Comparison of ENCODE assay signal across 18 mouse cellular contexts in the genomic region with DNA sequence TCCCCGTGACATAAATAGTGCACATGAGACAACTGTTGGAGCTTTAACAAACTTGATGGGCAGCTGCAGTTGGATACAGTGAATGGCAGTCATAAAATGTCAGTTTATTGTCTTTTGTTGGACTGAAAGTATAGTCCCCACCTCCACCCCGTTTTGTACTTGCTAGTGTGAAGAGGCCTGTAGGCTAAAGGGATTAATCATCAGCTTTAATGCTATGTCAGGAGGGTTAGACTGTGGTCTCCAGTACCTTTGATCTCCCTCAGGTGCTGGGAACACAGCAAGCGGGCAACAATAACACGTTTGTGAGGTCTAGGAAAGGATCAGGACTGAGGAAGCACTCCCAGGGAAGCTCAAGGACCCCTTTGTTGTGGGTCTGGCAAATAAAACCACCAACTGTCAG.
DNase-seq lines count a peak whose midpoint lies in the region; ATAC-seq and TF ChIP-seq lines count a peak whose summit lies in the region.
"Had no signal": no experiment of that assay in that cellular context is flagged by ENCODE, and none has a peak within 500 bp of the region (broad histone marks: within the 10 kb centered on the region; RNA-seq: fewer than 3 reads in every experiment).

No protein-coding gene starts in this region.

- no peaks in the 10 kb centered on the region for H3K9me3 ChIP-seq in hindbrain, embryonic 10.5 days
- no peaks in the 10 kb centered on the region for H3K9me3 ChIP-seq in hindbrain, postnatal 0 days (ENCODE audit: low read length)
- H3K9me3 ChIP-seq in midbrain, embryonic 13.5 days: no peaks in the 10 kb centered on the region
- no peaks in the 10 kb centered on the region for H3K9me3 ChIP-seq in midbrain, postnatal 0 days (ENCODE audit: low read length)
- no peaks in the 10 kb centered on the region for H3K9me3 ChIP-seq in kidney, embryonic 16.5 days (ENCODE audit: low read length)
- no peaks in the 10 kb centered on the region for H3K9me3 ChIP-seq in limb, embryonic 13.5 days
- H3K9me3 ChIP-seq: heart, embryonic 13.5 days; megakaryocyte, embryonic 14.5 days had no signal

- no peak for ATAC-seq in hindbrain, postnatal 0 days
- ATAC-seq in midbrain, embryonic 13.5 days: peak; percentile 45; the same call in 1 of the 2 replicates
- no peak for ATAC-seq in midbrain, postnatal 0 days (ENCODE audit: low FRiP score)
- ATAC-seq in kidney, embryonic 16.5 days (ENCODE audit: low FRiP score, low TSS enrichment): peak; percentile 85
- peak; percentile 36; the same call in 1 of the 2 replicates for ATAC-seq in limb, embryonic 13.5 days (ENCODE audit: low FRiP score, low read depth)
- ATAC-seq: forebrain, embryonic 14.5 days had no signal

- DNase-seq in hindbrain, embryonic 10.5 days (ENCODE audit: low spot score): no peak
- no peak for DNase-seq in hindbrain, postnatal 0 days (ENCODE audit: low spot score)
- no peak for DNase-seq in midbrain, postnatal 0 days (ENCODE audit: low spot score)
- DNase-seq in frontal cortex, postnatal 25 days (ENCODE audit: low spot score in 2 of 2): no peak
- DNase-seq in heart, adult 8-10 months (ENCODE audit: low spot score): no peak
- DNase-seq: adrenal gland, postnatal 25 days; B cell, adult 2 months; cerebellum, adult 11 months; cerebellum, postnatal 14 days; lung, adult 18-20 months; retina, postnatal 1 day had no signal

- no peaks in the 10 kb centered on the region for H3K36me3 ChIP-seq in hindbrain, embryonic 10.5 days
- H3K36me3 ChIP-seq in hindbrain, postnatal 0 days (ENCODE audit: insufficient read depth, low read length): no peaks in the 10 kb centered on the region
- no peaks in the 10 kb centered on the region for H3K36me3 ChIP-seq in midbrain, embryonic 13.5 days
- H3K36me3 ChIP-seq in midbrain, postnatal 0 days (ENCODE audit: insufficient read depth, low read length): no peaks in the 10 kb centered on the region
- no peaks in the 10 kb centered on the region for H3K36me3 ChIP-seq in kidney, embryonic 16.5 days (ENCODE audit: insufficient read depth, low read length)
- no peaks in the 10 kb centered on the region for H3K36me3 ChIP-seq in limb, embryonic 13.5 days
- H3K36me3 ChIP-seq: heart, embryonic 13.5 days had no signal

- H3K4me1 ChIP-seq in hindbrain, embryonic 10.5 days (replicated peaks): peaks cover 16% of the 10 kb centered on the region
- no peaks in the 10 kb centered on the region for H3K4me1 ChIP-seq in hindbrain, postnatal 0 days (ENCODE audit: insufficient read depth, low read length)
- H3K4me1 ChIP-seq in midbrain, embryonic 13.5 days (replicated peaks): 0 out of 2 replicates have a peak, but pooled peaks cover 9% of the 10 kb centered on the region
- H3K4me1 ChIP-seq in midbrain, postnatal 0 days (ENCODE audit: insufficient read depth, low read length): no peaks in the 10 kb centered on the region
- peaks cover 17% of the 10 kb centered on the region; the same call in 1 of the 2 replicates for H3K4me1 ChIP-seq in kidney, embryonic 16.5 days (ENCODE audit: insufficient read depth, low read length)
- H3K4me1 ChIP-seq in limb, embryonic 13.5 days: peaks cover 10% of the 10 kb centered on the region; the same call in 1 of the 2 replicates

- no peak overlapping the region for H3K9ac ChIP-seq in hindbrain, postnatal 0 days (replicated peaks; ENCODE audit: low read length)
- no peak overlapping the region for H3K9ac ChIP-seq in midbrain, embryonic 13.5 days (replicated peaks)
- no peak overlapping the region for H3K9ac ChIP-seq in midbrain, postnatal 0 days (replicated peaks; ENCODE audit: low read length, poor library complexity, severe bottlenecking)
- no peak overlapping the region for H3K9ac ChIP-seq in kidney, embryonic 16.5 days (replicated peaks; ENCODE audit: low read length)
- no peak overlapping the region for H3K9ac ChIP-seq in limb, embryonic 13.5 days
- H3K9ac ChIP-seq: heart, embryonic 13.5 days; hindbrain, embryonic 14.5 days had no signal

- TF ChIP-seq CTCF in hindbrain, postnatal 0 days (IDR thresholded peaks at IDR 0.05; ENCODE audit: low read depth): no peak
- no peak for TF ChIP-seq CTCF in midbrain, postnatal 0 days (IDR thresholded peaks at IDR 0.05)

- peak overlapping the region; percentile 29; the same call in 1 of the 2 replicates for H3K27ac ChIP-seq in hindbrain, embryonic 10.5 days
- H3K27ac ChIP-seq in hindbrain, postnatal 0 days: no peak overlapping the region
- no peak overlapping the region for H3K27ac ChIP-seq in midbrain, embryonic 13.5 days
- no peak overlapping the region for H3K27ac ChIP-seq in midbrain, postnatal 0 days (ENCODE audit: low read depth, low read length)
- peak overlapping the region; percentile 79 for H3K27ac ChIP-seq in kidney, embryonic 16.5 days (ENCODE audit: low read length)
- no peak overlapping the region for H3K27ac ChIP-seq in limb, embryonic 13.5 days
- H3K27ac ChIP-seq: heart, embryonic 13.5 days; hindbrain, embryonic 14.5 days had no signal

- no peaks in the 10 kb centered on the region; the same call in 1 of the 2 replicates for H3K27me3 ChIP-seq in hindbrain, embryonic 10.5 days (ENCODE audit: insufficient read depth, poor library complexity, severe bottlenecking)
- H3K27me3 ChIP-seq in hindbrain, postnatal 0 days (ENCODE audit: insufficient read depth, low read length): no peaks in the 10 kb centered on the region
- no peaks in the 10 kb centered on the region for H3K27me3 ChIP-seq in midbrain, embryonic 13.5 days
- H3K27me3 ChIP-seq in midbrain, postnatal 0 days (ENCODE audit: insufficient read depth, low read length): no peaks in the 10 kb centered on the region
- no peaks in the 10 kb centered on the region for H3K27me3 ChIP-seq in kidney, embryonic 16.5 days (ENCODE audit: insufficient read depth, low read length)
- H3K27me3 ChIP-seq in limb, embryonic 13.5 days: no peaks in the 10 kb centered on the region
- H3K27me3 ChIP-seq: heart, embryonic 13.5 days had no signal

- H3K4me2 ChIP-seq in hindbrain, postnatal 0 days (ENCODE audit: low read depth, low read length): no peak overlapping the region
- H3K4me2 ChIP-seq in midbrain, embryonic 13.5 days (replicated peaks): no peak overlapping the region
- H3K4me2 ChIP-seq in midbrain, postnatal 0 days (ENCODE audit: low read depth, low read length, poor library complexity, severe bottlenecking): no peak overlapping the region
- H3K4me2 ChIP-seq in kidney, embryonic 16.5 days (replicated peaks; ENCODE audit: low read depth, low read length): no peak overlapping the region
- H3K4me2 ChIP-seq in limb, embryonic 13.5 days (replicated peaks): no peak overlapping the region
- H3K4me2 ChIP-seq: heart, embryonic 13.5 days; hindbrain, embryonic 14.5 days had no signal

- WGBS in hindbrain, embryonic 10.5 days: 49% methylated on average over 4 of the region's 4 CpGs
- 59% methylated on average over 4 of the region's 4 CpGs for WGBS in hindbrain, postnatal 0 days
- 38% methylated on average over 4 of the region's 4 CpGs for WGBS in midbrain, embryonic 13.5 days
- WGBS in midbrain, postnatal 0 days: 36% methylated on average over 4 of the region's 4 CpGs
- 31% methylated on average over 4 of the region's 4 CpGs for WGBS in kidney, embryonic 16.5 days
- WGBS in limb, embryonic 13.5 days: 25% methylated on average over 4 of the region's 4 CpGs

- no peak overlapping the region for H3K4me3 ChIP-seq in hindbrain, embryonic 10.5 days
- H3K4me3 ChIP-seq in hindbrain, postnatal 0 days (ENCODE audit: low read length): no peak overlapping the region
- H3K4me3 ChIP-seq in midbrain, embryonic 13.5 days (replicated peaks): no peak overlapping the region
- H3K4me3 ChIP-seq in midbrain, postnatal 0 days (ENCODE audit: low read depth, low read length): no peak overlapping the region
- H3K4me3 ChIP-seq in kidney, embryonic 16.5 days (ENCODE audit: low read length): no peak overlapping the region
- H3K4me3 ChIP-seq in limb, embryonic 13.5 days: no peak overlapping the region
- H3K4me3 ChIP-seq: heart, embryonic 13.5 days; megakaryocyte, embryonic 14.5 days had no signal

Comparison
In these comparisons a context has a peak if more than half of its experiments do, and no peak if none do; other contexts are left out.
1. H3K27ac ChIP-seq: peak in hindbrain, embryonic 10.5 days (single experiment) and kidney, embryonic 16.5 days (single experiment); none in hindbrain, postnatal 0 days (single experiment), midbrain, embryonic 13.5 days (single experiment), midbrain, postnatal 0 days (single experiment) and limb, embryonic 13.5 days (single experiment).
2. ATAC-seq: peak in midbrain, embryonic 13.5 days (single experiment), kidney, embryonic 16.5 days (single experiment) and limb, embryonic 13.5 days (single experiment); none in hindbrain, postnatal 0 days (single experiment) and midbrain, postnatal 0 days (single experiment).